Mouse (Mus musculus) heart, postnatal 14 days (tissue): ENCODE data around the gene 1700018G05Rik. TPM values are rescaled to one million over a fixed set of nuclear protein-coding genes. Genes with fewer than 3 reads are reported as not detected.
"Not testable (repeated sequence)": the region's sequence is repeated elsewhere in the genome, so short reads cannot be mapped to it uniquely, and the experiment has no call there.

ENCODE experiments used
- DNase-seq, 2 experiments: peaks; one replicate each; pipeline ENCODE4 v3.0.0; 2021 to 2022
- intact Hi-C: fragments of 180-260 bp; cut with DNase I; formaldehyde crosslinking; loops from one replicate; pipeline ENCODE4 v1.15.1; 2025
- long read RNA-seq, 2 experiments: library from polyadenylated mRNA; stranded (forward); transcript quantifications; one replicate each; pipeline ENCODE4 v2.0.0; 2021
- total RNA-seq, 2 experiments: library from RNA; stranded (reverse); gene quantifications; 2 replicates each; pipeline ENCODE4 v1.2.3; 2021

1700018G05Rik gene
- not detected for total RNA-seq
- long read RNA-seq, experiment 1 = 0 reads
- long read RNA-seq, experiment 2 = 0 reads

GRCm38 (mm10) chrX:102928072-102928471 lies at the start of gene 1700018G05Rik:
Gene 1700018G05Rik (plus strand): TSS chrX:102928372.
- DNase-seq, intact Hi-C loops: not testable (repeated sequence)

DNA sequence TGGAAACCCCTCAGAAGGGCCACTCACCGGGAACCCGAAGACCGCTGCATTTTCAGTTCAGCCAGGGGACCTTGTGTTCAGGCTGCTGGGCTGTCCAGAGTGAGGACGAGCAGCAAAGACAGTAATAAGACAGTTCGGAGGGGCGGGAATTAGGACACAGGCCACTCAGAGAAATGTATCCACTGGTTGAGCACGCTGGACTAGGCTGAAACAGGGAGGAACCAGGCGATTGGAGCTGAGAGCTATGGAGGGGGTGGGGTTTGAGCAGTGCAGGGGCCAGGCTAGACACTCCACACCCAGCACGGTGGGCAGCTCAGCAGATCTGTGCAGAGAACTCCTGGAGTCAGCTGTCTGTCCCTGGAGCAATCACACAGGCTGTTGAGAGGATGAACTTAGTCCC lies 19.6 kb upstream of the 1700018G05Rik start, which contains the start of the genes Dmrtc1a and 1700011M02Rik:
Dmrtc1a (minus strand) TSS at position 101 of the 400 bp plus-strand sequence.
1700011M02Rik (plus strand) TSS at position 319 of the 400 bp plus-strand sequence.
- DNase-seq, intact Hi-C loops: not testable (repeated sequence)

GRCm38 (mm10) chrX:102914823-102915222 lies 13.3 kb upstream of the 1700018G05Rik start:
- DNase-seq = not testable (repeated sequence)

DNA sequence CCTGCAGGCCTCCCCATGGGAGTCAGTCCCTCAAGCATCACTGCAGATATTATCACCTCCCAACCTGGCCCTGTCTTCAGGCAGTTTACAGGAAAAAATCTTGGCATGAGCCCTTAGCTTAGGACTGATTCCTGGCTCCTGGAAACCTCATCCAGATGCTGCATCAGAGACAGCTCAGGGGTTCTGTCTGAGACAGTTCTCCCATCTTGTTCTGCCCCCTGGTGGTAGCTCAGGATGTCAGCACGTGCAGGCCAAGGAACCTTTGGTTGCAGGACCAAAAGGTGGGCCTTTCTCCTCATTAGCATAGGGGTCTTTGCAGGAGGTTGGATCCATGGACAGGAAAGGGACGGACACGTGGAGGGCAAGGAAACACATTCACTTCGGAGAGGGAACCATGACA lies 1.5 kb upstream of the 1700018G05Rik start:
- DNase-seq = peak; percentile 18 to 37
- intact Hi-C loops = not testable (repeated sequence)

More at GRCm38 (mm10) chrX:102914823-102915222, 13.3 kb upstream of the 1700018G05Rik start:
- intact Hi-C loops = not testable (repeated sequence)

DNA sequence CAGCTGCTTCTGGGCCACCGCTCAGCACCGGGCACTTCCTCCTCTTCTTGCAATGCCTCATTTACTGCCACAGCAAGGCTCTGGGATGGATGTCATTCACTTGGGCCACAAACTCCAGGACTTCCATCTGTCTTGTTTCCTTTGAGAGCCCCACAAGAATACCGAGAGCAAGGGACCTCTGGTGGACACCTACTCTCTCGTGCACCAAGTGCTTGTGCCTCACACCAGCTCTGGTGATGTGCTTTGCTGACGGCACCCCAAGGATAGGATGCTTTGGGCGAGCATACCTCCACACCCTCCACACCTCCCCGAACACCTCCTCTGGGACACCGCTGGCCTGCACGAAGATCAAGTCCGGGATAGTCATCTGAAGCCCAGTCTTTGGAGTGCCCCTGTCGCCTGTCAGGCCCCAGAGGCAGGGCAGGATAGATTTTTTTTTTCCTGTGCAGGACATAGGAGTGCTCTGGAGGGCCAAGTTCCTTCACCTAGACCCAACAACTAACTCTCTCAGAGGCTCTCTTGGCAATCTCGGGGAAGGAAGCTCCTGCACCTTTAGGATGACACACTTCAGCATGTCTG lies 4.9 kb downstream of the 1700018G05Rik start:
- DNase-seq = no peak
- intact Hi-C loops = no loop called here

DNA sequence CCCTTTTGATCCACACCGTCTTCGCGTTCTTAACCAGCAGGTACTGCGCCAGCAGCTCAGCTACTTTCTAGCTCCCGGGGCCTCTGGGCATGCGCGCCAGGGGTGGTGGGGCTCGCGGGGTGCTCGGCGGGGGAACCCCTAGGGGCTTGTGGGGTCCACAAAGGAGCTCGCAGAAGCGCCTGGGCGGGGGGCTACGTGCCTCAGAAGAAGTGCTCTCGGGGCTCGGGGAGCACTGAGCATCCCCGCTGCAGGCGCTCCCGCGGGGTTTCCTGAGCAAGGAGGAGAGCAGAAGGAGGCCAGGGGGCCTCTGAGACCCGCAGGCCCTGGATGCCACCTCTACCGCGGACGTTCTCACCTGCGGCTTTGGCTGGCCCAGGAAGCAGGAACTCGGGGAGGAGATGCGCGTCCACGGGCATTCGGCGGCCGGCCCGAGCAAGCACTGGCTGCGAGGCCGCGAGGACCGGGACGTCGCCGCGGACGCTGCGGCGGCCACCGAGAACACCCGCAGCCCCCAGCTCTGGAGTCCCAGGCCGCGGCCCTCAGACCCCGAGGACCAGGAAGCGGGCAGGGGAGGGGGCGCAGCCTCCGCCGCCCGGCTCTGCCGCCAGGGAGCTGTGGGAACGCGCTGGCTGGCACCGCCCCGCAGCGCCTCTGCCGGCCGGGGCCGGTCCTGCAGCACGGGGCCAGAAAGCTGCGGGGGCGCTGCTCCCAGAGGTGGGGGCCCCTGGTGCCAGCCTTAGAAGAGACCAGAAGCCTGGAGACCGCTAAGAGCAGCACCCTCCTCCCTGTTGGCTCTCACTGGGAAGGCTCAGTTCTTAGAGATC lies 5.6 kb downstream of the 1700018G05Rik start:
- DNase-seq = peak; percentile 56 to 64
- intact Hi-C loops = no loop called here

DNA sequence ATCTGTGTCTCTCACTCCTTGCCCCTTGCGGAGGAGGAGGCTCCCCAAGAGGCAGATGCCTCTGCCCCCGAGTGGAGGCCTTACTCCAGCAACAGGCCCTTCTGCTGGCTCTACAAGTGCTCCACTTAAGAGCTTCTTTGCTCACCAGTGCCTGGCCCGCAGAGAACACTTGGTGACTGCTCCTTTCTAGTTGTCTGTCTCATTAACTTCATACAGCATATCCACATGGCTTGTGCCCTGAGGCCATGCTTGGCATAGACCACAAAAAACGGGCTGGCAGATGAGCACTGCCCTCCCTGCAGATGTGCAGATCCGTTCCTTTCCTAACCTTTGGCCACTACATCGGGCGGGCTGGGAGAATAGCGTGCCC lies 6.2 kb downstream of the 1700018G05Rik start:
- no peak for DNase-seq
- intact Hi-C loops = no loop called here

DNA sequence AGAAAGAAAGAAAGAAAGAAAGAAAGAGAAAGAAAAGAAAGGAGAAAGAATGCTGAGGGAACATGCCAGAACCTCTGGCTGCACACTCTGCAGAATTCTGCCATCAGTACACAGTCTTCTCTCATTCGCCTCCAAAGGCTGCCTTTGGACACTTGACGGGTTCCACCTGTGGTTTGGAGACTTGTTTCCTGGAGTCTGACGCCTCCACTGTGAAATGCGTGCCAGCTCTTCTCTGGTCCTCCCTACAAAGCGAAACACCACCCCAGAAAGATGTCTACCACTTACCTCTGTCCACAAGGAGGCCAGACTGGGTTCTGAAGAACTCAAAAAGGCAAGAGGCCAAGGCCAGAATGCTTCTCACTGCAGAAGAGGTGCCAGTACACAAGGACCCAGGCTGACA lies 8.6 kb downstream of the 1700018G05Rik start:
- intact Hi-C loops = no loop called here
- peak; percentile 5 to 13 for DNase-seq

GRCm38 (mm10) chrX:102950136-102950535 lies 22.0 kb downstream of the 1700018G05Rik start:
- DNase-seq = not testable (repeated sequence)
- intact Hi-C loops = loop anchor here (10.0 kb wide), 1 partner anchor 485 kb away; no protein-coding TSS in a partner anchor

- peak in 1 of 2 experiments; percentile 7 for DNase-seq
- intact Hi-C loops = loop anchor here (10.0 kb wide), 1 partner anchor 476 kb away; no protein-coding TSS in a partner anchor
Measured at GRCm38 (mm10) chrX:102958917-102959316, 30.7 kb downstream of the 1700018G05Rik start.

DNA sequence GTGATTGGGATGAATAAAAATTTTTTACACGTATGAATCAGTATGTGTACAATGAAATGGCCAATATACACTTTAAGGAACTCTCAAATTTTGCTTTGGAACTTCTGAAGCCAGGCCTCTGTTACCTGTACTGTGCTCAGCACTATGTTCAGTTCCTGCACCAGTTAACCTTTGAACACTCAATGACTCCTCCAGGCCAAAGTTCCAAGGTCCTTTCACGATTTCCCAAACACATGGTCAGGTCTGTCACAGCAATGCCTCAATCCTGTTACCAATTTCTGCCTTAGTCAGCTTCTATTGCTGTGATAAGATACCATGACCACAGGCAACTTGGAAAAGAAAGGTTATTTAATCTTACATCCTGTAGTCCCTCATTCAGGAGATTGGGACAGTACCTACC lies 32.4 kb downstream of the 1700018G05Rik start:
- DNase-seq = no peak
- intact Hi-C loops = no loop called here

Other genes with a start within 250 kb of the 1700018G05Rik start
- not detected for gene Gm3880, start 241.4 kb upstream of the 1700018G05Rik start, total RNA-seq
- gene Gm9112, start 220.7 kb upstream of the 1700018G05Rik start, total RNA-seq = not detected
- not detected for gene Dmrtc1b, start 220.5 kb upstream of the 1700018G05Rik start, total RNA-seq
- not detected for gene Dmrtc1c1, start 125.4 kb upstream of the 1700018G05Rik start, total RNA-seq
- not detected for gene Dmrtc1c2, start 73.8 kb upstream of the 1700018G05Rik start, total RNA-seq
- gene 1700031F05Rik, start 60.4 kb upstream of the 1700018G05Rik start, total RNA-seq = not detected
- not detected for gene Dmrtc1a, start 19.7 kb upstream of the 1700018G05Rik start, total RNA-seq
- gene 1700011M02Rik, start 19.5 kb upstream of the 1700018G05Rik start, total RNA-seq = not detected